Mouse (Mus musculus): ENCODE data around the gene Fam131c.
A peak's percentile ranks its signal among the peaks of the same experiment; 100 is the strongest.

Fam131c gene

DNA sequence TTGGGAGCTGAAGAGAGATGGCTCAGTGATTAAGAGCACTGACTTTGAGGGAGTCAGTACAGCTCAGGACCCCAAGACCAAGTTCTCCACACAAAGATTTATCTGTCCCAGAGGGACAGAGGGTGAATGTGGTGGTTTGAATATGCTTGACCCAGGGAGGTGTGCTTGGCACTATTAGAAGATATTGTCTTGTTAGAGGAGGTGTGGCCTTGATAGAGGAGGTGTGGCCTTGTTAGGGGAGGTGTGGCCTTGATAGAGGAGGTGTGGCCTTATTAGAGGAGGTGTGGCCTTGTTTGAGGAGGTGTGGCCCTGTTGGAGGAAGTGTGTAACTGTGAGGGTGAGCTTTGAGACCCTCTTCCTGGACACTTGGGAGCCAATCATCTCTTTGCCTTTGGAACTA, 10.2 kb upstream of the Fam131c start:
- DNase-seq (ENCODE audit: low read depth in 1 of 2, low spot score in 2 of 2): no peak

GRCm38 (mm10) chr4:141359222-141359621, 8.8 kb upstream of the Fam131c start:
- DNase-seq (ENCODE audit: low read depth in 1 of 2, low spot score in 2 of 2): no peak

GRCm38 (mm10) chr4:141360846-141361245, 7.2 kb upstream of the Fam131c start:
- no peak for DNase-seq (ENCODE audit: low read depth in 1 of 2, low spot score in 2 of 2)

GRCm38 (mm10) chr4:141362937-141363548, 5.0 kb upstream of the Fam131c start:
- peak in 1 of 2 experiments; percentile 68 for DNase-seq (ENCODE audit: low read depth in 1 of 2, low spot score in 2 of 2)

DNA sequence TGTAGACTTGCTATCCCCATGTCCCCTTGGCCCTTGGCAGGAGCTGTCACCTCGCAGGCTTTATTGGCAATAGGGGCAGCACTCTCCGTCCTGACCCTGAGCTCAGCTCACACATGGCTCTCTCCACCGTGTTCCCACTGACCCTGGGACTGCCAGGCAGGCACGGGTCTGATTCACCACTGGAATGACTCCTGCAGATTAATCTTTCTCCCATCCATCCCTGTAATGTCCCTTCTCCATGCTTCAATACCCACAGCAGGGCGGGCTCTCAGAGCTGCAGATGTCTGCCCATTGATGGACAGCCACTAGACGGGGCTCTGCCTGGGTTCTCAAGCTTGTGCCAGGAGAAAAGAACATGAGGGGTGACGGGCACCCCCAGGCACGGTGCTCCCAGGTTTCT, 2.9 kb upstream of the Fam131c start:
- no peak for DNase-seq (ENCODE audit: low read depth in 1 of 2, low spot score in 2 of 2)

GRCm38 (mm10) chr4:141365876-141366275, 2.1 kb upstream of the Fam131c start:
- no peak for DNase-seq (ENCODE audit: low read depth in 1 of 2, low spot score in 2 of 2)

GRCm38 (mm10) chr4:141372426-141372825, 4.4 kb downstream of the Fam131c start:
- DNase-seq (ENCODE audit: low read depth in 1 of 2, low spot score in 2 of 2): no peak

DNA sequence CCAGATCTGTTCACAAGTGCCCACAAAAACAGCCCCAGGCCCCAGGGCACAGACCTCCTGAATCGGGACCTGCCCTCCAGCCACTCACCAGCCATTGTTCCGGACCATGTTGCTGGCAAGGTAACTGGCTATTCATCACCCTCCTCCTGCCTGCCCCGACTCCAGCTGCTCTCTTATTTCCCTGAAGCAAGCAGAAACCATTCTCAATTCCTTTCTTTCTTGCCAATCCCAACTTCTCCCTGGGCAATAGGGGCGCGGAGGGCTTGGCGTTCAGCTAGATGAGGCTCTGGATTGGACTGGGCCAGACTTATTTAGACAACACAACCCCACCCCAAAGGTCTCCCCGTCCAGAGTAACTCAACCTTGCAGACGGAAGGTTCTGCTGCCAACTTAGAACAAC, 11.7 kb downstream of the Fam131c start:
- no peak for DNase-seq (ENCODE audit: low read depth in 1 of 2, low spot score in 2 of 2)

GRCm38 (mm10) chr4:141382406-141382805, 14.4 kb downstream of the Fam131c start:
- no peak for DNase-seq (ENCODE audit: low read depth in 1 of 2, low spot score in 2 of 2)

- no peak for DNase-seq (ENCODE audit: low read depth in 1 of 2, low spot score in 2 of 2)
Observed at GRCm38 (mm10) chr4:141385275-141385674, 17.3 kb downstream of the Fam131c start.

GRCm38 (mm10) chr4:141386150-141386549, 18.1 kb downstream of the Fam131c start:
- no peak for DNase-seq (ENCODE audit: low read depth in 1 of 2, low spot score in 2 of 2)

DNA sequence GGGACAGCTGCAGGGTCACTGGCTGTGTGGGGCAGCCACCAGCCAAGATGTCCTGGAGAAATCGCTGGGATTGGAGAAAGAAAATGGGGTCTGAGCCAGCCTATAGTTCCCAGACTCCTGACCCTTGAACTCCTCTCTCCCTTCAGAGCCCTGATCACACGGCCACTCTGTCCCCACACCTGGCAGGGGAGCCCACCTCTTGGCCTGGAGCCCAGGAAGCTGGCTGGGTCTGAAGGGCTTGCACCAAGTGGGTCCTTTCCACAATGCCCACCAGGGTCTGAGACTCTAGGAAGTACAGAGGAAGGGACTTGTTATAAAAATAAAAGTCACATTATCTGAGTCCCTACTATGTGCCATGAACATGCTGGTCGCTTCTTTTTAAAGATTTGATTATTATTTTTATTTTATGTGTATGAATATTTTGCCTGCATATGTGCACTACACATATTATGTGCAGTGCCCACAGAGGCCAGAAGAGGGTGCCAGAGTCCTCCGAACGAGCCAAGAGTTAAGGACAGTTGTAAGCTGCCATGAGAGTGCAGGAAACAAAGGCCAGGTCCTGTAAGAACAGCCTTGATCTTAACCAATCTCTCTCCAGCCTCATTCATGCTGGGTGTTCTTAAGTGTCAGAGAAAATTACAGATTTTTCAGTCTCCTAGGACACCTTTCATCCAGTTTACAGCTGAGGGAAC, 19.2 kb downstream of the Fam131c start:
- peak in 1 of 2 experiments; percentile 53 for DNase-seq (ENCODE audit: low read depth in 1 of 2, low spot score in 2 of 2)

- no peak for DNase-seq (ENCODE audit: low read depth in 1 of 2, low spot score in 2 of 2)
Observed at GRCm38 (mm10) chr4:141387933-141388332, 19.9 kb downstream of the Fam131c start.

DNA sequence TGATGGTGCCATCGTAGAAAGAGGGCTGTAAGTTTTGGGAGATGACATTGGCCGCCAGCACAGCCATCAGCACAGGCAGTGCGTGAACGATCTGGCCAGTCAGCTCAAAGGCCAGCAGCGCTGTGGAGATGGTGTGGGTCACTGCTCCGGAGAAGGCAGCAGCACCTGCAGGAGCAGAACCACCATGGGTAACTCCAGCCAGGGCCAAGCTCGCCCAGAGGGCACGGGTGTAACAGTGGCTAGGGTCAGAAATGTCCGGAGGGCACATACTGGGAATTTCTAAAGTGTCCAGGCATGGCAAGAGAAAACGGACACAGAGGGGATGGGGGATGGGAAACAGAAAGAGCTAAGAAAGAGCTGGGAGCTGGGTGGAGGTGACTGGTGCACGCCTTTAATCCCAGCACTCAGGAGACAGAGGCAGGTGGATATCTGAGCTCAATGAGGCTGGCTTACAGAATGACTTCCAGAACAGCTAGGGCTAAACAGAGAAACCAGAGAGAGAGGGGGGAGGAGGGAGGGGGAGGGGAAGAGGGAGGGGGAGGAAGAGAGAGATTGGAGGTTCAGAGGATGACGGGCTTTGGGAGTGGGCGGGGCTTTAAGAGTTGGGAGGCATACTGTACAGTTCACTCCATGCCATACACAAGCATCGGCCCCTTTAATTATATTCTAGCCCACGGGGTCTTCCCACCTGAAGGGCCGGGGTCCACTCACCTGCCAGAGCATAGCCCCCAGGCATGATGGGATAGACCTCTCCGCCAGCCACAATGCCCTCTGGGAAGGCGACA, 21.5 kb downstream of the Fam131c start:
- DNase-seq (ENCODE audit: low read depth in 1 of 2, low spot score in 2 of 2): no peak

GRCm38 (mm10) chr4:141391293-141391692, 23.3 kb downstream of the Fam131c start:
- DNase-seq (ENCODE audit: low read depth in 1 of 2, low spot score in 2 of 2): no peak

DNA sequence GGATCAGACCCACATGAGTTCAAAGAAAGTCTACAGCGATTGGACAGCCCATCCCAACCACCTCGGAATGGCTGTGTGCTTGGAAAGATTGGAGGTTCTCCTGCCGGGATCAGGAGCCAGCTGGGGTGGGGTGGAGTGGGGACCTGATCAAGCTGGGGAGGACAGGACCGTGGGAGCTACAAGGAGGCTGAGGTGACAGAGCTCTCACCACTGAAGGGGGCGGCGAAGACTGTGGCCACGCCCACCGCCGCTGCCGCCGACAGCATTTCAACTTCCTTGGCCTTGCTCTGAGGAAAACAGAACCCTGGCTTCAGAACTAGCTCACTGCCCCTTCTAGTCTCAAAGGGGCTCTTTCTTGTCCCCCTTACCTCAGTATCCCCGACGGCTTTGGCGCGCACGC, 26.7 kb downstream of the Fam131c start:
- DNase-seq (ENCODE audit: low read depth in 1 of 2, low spot score in 2 of 2): no peak

DNA sequence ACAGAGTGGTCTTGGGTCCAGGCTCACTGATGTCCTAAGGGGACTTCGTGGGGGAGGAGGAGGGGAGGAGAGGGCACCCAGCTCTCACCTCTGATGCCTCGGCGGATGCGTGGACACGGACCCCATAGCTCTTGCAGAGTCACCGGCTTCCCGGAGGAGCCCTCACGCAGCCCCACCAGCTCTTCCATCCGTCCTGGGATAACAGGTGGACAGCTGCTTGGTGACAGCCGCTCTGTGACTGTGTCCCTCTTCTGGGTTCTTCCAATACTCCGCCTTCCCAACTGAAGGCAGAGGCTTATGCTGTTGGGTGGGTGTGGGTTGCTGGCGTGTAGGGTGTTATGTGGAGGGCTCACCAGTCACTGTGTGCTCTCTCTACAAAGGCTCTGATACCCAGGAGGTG, 29.8 kb downstream of the Fam131c start:
- DNase-seq (ENCODE audit: low read depth in 1 of 2, low spot score in 2 of 2): no peak

- no peak for DNase-seq (ENCODE audit: low read depth in 1 of 2, low spot score in 2 of 2)
Observed at GRCm38 (mm10) chr4:141398545-141398944, 30.5 kb downstream of the Fam131c start, which contains the start of gene Clcnka. Clcnka (minus strand) TSS chr4:141398724.

DNA sequence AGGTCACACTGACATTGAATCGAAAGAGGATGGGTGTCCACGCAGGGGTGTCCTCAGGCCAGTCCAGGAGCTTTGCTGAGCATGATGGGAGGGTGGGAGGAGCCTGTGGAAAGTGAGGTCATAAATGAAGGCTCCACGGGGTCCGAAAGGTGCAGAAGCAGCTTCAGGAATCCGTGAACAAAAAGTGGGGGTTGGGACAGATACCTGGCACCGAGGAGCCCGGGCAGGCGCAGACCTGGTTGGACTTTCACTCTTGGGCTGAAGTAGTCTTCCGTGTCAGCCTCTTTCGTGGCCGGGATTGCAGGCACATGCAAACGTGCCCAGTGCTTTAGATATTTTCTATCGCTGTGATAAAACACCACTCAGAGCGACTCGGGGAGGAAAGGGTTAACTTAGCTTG, 32.2 kb downstream of the Fam131c start:
- DNase-seq (ENCODE audit: low read depth in 1 of 2, low spot score in 2 of 2): no peak

DNA sequence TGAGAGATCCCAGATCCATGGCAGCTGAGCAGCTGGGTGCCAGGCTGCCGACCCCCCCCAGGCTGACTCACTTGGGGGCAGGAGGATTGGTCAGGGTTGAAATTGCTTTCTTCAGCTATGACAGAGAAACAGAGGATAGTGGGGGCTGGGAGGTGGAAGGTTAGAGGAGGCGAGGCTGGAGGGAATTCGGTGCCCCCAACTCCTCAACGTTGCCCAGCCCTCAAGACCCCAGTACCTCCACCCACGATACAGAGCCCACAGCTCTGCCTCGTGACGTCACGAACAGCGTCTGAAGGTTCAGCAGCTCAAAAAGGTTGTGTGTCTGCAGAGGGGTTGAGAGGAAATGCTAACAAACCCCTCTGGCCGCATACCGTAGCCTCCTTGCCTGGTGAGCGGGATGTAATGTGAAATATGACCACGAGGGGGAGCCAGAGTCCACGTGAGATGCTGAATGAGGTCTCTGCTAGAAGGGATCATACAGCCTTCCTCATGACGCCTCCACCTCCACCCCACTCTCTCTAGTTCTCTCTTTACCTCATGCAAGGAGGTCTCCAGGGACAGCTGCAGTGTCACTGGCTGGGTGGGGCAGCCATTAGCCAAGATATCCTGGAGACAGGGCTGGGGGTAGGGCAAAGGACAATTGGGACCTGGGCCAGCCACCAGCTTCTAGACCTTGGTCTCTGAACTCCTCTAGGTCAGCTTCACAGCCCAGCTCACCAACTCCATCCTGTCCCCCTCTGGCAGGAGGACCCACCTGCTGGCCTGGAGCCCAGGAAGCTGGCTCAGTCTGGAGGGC, 36.7 kb downstream of the Fam131c start:
- peak; percentile 33 to 79 for DNase-seq (ENCODE audit: low read depth in 1 of 2, low spot score in 2 of 2)

GRCm38 (mm10) chr4:141405314-141405622, 37.2 kb downstream of the Fam131c start:
- DNase-seq (ENCODE audit: low read depth in 1 of 2, low spot score in 2 of 2): no peak
